Mouse (Mus musculus) erythroblast, embryonic 14.5 days (primary cell): ENCODE results near the gene Cpa5.

Experiments used
- GATA1 ChIP-seq: IDR thresholded peaks from 2 replicates; pipeline ENCODE4 v1.6.1; 2012; ENCODE audit warnings: low read length, inconsistent platforms, mixed read lengths
- TAL1 ChIP-seq: IDR thresholded peaks from 3 replicates; pipeline ENCODE4 v1.6.1; 2012; ENCODE audit warnings: low read length, inconsistent platforms, mixed read lengths

DNA sequence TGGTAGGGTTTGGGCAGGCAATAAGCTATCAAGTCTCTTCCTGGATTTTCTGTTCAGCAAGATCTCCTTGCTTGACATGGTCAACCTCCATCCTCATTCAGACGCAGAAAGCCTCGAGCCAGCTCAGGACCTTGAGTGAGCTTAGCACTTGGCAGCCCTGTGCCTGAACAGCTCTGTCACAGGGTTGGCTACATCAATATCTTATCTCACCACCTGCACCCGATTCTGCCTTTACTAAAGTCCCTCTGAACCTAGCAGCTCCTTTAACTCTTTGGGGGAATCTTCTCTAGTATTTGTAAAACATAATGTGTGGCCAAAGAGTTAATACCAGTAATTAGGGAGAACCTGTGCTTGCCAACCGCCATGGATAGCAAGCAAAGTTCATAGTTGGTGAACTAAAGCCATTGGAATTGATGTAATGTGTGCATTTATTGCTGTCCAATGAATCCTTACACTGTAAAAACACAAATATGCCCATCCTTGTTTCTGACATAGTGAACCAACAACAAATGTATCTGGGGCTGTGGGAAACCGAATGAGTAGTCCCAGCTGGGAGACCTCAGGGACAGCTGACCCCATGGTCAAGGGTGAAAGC is 28.0 kb downstream of the Cpa5 start, which contains the start of gene Cpa1:
- TF ChIP-seq GATA1: no peak
- no peak for TF ChIP-seq TAL1
